Mouse (Mus musculus) liver, embryonic 16.5 days (tissue): ENCODE data around the gene Calm3. TPM values are rescaled to one million over a fixed set of nuclear protein-coding genes. Genes with fewer than 3 reads are reported as not detected.

Experiments used
- ATAC-seq: fragments of 200-750 bp; cut with Nextera tagmentation; 2 replicates; pipeline ENCODE4 v1.8.0; 2017; ENCODE audit warnings: low read depth, mild to moderate bottlenecking, moderate number of reproducible peaks, moderate library complexity
- H3K27ac ChIP-seq: fragments of 300-500 bp; sonication (generic); 2 replicates; pipeline ENCODE4 v1.5.1; 2014; ENCODE audit warnings: mild to moderate bottlenecking, low read length
- H3K27me3 ChIP-seq: fragments of 300-500 bp; sonication (generic); 2 replicates; pipeline ENCODE4 v1.6.1; 2014; ENCODE audit warnings: low read depth, low read length, mixed read lengths; ENCODE audit not compliant: control insufficient read depth, insufficient read depth
- H3K36me3 ChIP-seq: fragments of 300-500 bp; sonication (generic); 2 replicates; pipeline ENCODE4 v1.6.1; 2014; ENCODE audit warnings: mild to moderate bottlenecking; ENCODE audit not compliant: control insufficient read depth, insufficient read depth
- H3K4me1 ChIP-seq: fragments of 300-500 bp; sonication (generic); 2 replicates; pipeline ENCODE4 v1.6.1; 2014; ENCODE audit warnings: low read depth, low read length, mixed read lengths; ENCODE audit not compliant: control insufficient read depth
- H3K4me2 ChIP-seq: fragments of 300-500 bp; sonication (generic); 2 replicates; pipeline ENCODE4 v1.6.1; 2014; ENCODE audit warnings: low read depth, low read length, mixed read lengths
- H3K4me3 ChIP-seq: fragments of 300-500 bp; sonication (generic); 2 replicates; pipeline ENCODE4 v1.5.1; 2014; ENCODE audit warnings: low read depth, mild to moderate bottlenecking, low read length
- H3K9ac ChIP-seq: fragments of 300-500 bp; sonication (generic); 2 replicates; pipeline ENCODE4 v1.6.1; 2014; ENCODE audit warnings: low read depth, low read length
- H3K9me3 ChIP-seq: fragments of 300-500 bp; sonication (generic); replicated peaks from 2 replicates; pipeline ENCODE4 v1.6.1; 2016; ENCODE audit warnings: low read length; ENCODE audit not compliant: control insufficient read depth
- WGBS: fragments of 180-500 bp; shearing (Covaris S2); extraction: QIAGEN DNeasy Blood & Tissue Kit; methylation state at CpG from one replicate; pipeline ENCODE4 v1.1.7; 2014; ENCODE audit not compliant: insufficient replicate concordance; 5-methylcytosine and 5-hydroxymethylcytosine counted together
- polyA plus RNA-seq: library from polyadenylated mRNA; unstranded; fragments of >200 nt; fragmentation: Nextera tagmentation; extraction: Ambion mirVana; gene quantifications from 2 replicates; pipeline ENCODE4 v1.2.1, GENCODE M21; 2015

The Calm3 gene
- polyA plus RNA-seq, 1 experiment from 2014 or later, result 86.6 TPM

DNA sequence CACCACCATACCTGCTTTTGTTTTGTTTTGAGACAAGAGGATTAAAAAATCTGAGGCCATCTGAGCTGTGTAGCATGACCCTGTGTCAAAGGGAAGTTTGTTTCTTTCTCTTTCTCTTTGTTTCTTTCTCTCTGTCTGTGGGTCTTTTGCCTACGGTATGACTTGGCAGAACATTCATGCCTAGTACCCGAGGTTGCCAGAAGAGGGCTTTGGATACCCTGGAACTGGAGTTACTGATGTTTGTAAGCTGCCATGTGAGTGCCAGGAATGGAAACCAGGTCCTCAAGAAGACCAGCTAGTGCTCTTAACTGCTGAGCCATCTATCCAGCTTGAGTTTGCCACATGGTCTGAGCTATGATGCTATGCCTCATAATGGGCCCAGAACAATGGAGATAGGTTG, 4.4 kb upstream of the Calm3 start:
- Histone ChIP-seq H3K36me3 (no peaks in the 10 kb centered on the region), H3K4me2 (no peak overlapping the region), H3K27me3 (no peaks in the 10 kb centered on the region), H3K4me1 (peaks cover 5% of the 10 kb centered on the region), H3K27ac (no peak overlapping the region), H3K4me3 (no peak overlapping the region), H3K9me3 (0 out of 2 replicates have a peak, but pooled peaks cover 2% of the 10 kb centered on the region), H3K9ac (no peak overlapping the region)
- 24% methylated on average over 2 of the region's 2 CpGs for WGBS
- no peak for ATAC-seq

DNA sequence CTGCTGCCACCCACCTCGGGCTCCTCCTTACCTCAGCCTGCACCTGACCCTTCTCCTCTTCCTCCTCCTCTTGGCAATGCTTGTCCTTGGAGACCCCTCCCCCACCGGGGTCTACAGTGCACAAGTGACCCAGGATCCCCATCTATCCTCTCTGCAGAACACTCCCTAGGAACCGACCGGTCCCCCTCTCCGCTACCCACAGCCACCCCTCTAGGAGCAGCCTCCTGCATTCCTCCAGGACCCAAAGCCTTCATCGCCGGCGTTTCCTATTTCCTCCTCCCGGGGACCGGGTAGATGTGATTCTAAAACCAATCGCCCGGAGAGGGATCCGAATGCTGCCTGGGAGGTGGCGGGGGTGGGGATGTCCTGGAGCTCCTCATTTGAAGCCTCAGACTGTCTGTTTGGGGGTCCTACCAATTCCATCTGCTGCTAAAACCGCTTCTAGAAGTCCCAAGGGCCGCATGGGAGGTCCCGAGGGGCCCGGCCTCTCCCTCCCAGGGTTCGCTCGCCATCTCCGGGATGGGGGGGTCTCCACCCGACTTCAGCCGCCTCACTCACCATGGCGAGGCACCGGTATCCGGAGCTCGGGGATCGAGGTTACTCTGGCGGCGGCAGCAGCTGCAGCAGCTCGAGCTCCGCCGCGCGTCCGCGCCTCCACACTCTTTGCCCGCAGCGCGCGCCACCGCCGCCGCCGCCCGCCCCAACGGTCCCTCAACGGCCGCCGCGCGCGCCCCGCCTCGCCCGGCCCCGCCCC, 454 bp downstream of the Calm3 start:
- H3K4me1 ChIP-seq, result peaks cover 45% of the 10 kb centered on the region
- no peak for ATAC-seq
- peak overlapping the region; percentile 88 for H3K4me2 ChIP-seq
- under 1% methylated on average over 41 of the region's 57 CpGs for WGBS
- no peaks in the 10 kb centered on the region for H3K27me3 ChIP-seq
- H3K4me3 ChIP-seq, result peak overlapping the region; percentile 85
- H3K36me3 ChIP-seq, result peaks cover 7% of the 10 kb centered on the region; the same call in 1 of the 2 replicates
- peak overlapping the region; percentile 99 for H3K9ac ChIP-seq
- H3K9me3 ChIP-seq, result 0 out of 2 replicates have a peak, but pooled peaks cover 2% of the 10 kb centered on the region
- H3K27ac ChIP-seq, result peak overlapping the region; percentile 94

DNA sequence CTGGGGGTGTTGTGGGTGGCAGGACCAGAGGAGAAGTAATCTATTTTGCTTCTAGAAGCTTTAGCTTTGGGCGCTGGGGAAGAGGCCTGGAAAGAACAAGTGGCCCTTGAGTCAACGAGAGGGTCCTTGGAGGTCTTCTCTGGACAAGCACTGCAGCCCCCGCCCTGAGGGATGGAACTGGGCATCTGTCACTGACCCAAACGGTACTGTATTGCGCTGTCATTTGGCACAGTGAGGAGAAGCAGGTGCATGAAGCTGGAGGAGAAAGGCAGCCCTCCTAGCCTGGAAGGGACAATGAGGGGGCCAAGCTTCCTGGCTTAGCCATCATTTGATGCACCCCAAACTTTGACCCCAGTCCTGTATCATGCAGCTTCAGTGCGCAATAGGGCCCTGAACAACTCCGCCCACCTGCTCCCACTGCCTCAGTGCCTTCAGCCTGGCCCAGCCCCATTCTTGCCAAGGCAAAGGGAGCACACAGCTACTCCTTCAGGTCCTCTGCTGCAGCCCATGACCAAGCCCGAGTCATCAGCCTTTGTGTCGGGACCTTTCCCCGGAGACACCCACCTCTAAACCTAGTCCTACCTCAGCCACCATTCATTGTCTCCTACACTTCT, 1.4 kb downstream of the Calm3 start:
- peak overlapping the region; percentile 94 for H3K27ac ChIP-seq
- peak overlapping the region; percentile 99 for H3K9ac ChIP-seq
- no peak for ATAC-seq
- 0 out of 2 replicates have a peak, but pooled peaks cover 2% of the 10 kb centered on the region for H3K9me3 ChIP-seq
- H3K4me1 ChIP-seq, result peaks cover 45% of the 10 kb centered on the region
- H3K4me3 ChIP-seq, result peak overlapping the region; percentile 85
- 32% methylated on average over 10 of the region's 10 CpGs for WGBS
- peak overlapping the region; percentile 88 for H3K4me2 ChIP-seq
- H3K36me3 ChIP-seq, result peaks cover 16% of the 10 kb centered on the region
- no peaks in the 10 kb centered on the region for H3K27me3 ChIP-seq

DNA sequence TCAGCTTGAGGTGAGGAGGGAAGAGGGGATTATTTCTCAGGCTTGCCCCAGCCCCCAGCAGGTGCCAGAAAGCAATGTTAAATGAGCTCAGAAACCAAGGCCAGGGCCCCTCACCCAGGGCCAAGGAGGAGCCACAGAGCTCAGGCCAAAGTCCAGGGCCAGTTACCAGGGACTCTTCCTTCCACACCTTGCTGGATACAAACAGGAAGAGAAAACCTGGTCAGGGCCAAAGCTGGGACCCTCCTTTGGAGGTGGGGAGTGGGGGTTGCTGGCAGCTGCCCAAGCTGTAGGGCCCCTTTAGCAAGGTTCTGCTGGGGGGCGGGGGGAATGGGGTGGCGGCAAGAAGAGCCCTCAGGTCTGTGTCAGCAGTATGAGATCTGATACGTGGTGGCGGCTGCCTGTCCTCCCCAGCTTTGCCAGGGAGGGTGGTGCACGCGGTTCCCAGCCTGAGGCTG, 2.0 kb downstream of the Calm3 start:
- H3K9me3 ChIP-seq, result 0 out of 2 replicates have a peak, but pooled peaks cover 2% of the 10 kb centered on the region
- H3K4me3 ChIP-seq, result peak overlapping the region; percentile 85
- H3K9ac ChIP-seq, result peak overlapping the region; percentile 99
- no peak for ATAC-seq
- H3K36me3 ChIP-seq, result peaks cover 21% of the 10 kb centered on the region
- 15% methylated on average over 6 of the region's 6 CpGs for WGBS
- H3K4me1 ChIP-seq, result peaks cover 45% of the 10 kb centered on the region
- no peak overlapping the region for H3K27ac ChIP-seq
- H3K27me3 ChIP-seq, result no peaks in the 10 kb centered on the region
- peak overlapping the region; percentile 88 for H3K4me2 ChIP-seq

DNA sequence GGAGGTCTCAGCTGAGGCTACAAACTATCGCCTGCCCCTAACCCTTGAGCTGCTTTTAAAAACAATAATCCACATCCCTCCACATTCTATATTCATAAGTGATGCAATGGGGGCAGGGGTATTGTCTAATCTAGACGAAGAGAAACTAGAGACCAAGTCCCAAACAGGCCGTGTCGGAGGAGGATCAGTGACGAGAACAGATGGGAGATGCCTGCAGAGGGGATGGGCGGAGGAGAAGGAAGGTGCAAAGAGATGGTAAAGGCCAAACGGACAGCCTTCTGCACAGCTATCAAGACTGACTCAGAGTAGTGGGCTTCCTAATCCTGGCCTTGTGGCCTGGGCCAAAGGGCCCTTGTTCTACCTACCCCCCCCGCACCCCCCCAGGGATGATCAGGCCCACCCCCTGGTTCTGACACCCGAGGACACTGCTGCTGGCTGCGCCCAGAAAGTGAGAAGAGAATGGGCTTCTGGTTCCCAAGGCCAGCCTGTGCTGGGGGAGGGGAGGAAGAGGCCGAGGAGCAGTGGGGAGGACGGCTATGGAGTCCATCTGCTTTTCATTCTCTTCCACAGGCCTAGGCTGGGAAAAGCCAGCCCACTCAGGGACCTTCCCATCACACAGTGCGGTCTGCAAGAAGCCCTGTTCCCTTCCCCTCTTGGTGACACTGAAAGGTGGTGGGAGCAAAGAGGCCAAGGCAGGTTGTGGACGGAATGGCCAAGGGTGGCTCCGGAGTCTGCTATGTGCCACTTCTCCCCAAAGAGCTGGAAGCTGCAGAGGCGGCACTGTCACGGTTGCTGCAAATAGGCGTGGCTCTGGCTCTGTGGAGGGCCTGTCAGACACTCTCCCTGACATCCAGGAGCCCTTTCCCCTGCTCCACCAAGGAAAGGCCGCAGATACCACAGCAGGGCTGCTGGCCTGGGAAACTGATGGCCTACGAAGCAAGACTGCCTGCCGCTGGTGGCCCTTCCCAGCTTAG, 2.8 kb downstream of the Calm3 start:
- Histone ChIP-seq H3K4me2 (peak overlapping the region; percentile 88), H3K9me3 (0 out of 2 replicates have a peak, but pooled peaks cover 2% of the 10 kb centered on the region), H3K27ac (no peak overlapping the region), H3K4me3 (no peak overlapping the region), H3K27me3 (no peaks in the 10 kb centered on the region), H3K36me3 (peaks cover 28% of the 10 kb centered on the region), H3K9ac (no peak overlapping the region), H3K4me1 (peaks cover 45% of the 10 kb centered on the region)
- 70% methylated on average over 21 of the region's 21 CpGs for WGBS
- no peak for ATAC-seq

DNA sequence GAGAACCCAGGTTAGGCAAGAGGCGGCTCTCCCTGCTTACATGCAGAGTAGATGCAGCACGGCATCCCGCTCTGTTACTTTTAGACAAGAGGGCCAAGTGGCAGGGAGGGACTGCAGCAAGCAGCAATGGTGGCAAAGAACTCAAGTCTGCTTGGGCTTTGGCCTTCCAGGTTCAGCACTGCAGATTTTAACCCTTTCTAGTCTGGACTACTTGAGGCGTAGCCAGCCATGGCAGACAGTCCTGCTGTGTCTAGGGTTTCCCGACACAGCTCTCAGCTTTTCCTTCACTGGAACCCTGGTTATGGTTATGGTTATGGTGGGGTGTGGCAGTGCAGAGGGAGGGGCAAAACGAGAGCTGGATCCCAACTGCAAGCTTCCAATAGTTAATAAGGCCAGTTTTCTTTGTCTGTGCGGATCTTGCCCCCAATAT, 3.7 kb downstream of the Calm3 start:
- Histone ChIP-seq H3K36me3 (peaks cover 36% of the 10 kb centered on the region), H3K4me2 (no peak overlapping the region), H3K4me3 (no peak overlapping the region), H3K9ac (no peak overlapping the region), H3K27me3 (no peaks in the 10 kb centered on the region), H3K27ac (no peak overlapping the region), H3K9me3 (0 out of 2 replicates have a peak, but pooled peaks cover 2% of the 10 kb centered on the region), H3K4me1 (peaks cover 45% of the 10 kb centered on the region)
- WGBS, result 79% methylated on average over 7 of the region's 7 CpGs
- ATAC-seq, result no peak

DNA sequence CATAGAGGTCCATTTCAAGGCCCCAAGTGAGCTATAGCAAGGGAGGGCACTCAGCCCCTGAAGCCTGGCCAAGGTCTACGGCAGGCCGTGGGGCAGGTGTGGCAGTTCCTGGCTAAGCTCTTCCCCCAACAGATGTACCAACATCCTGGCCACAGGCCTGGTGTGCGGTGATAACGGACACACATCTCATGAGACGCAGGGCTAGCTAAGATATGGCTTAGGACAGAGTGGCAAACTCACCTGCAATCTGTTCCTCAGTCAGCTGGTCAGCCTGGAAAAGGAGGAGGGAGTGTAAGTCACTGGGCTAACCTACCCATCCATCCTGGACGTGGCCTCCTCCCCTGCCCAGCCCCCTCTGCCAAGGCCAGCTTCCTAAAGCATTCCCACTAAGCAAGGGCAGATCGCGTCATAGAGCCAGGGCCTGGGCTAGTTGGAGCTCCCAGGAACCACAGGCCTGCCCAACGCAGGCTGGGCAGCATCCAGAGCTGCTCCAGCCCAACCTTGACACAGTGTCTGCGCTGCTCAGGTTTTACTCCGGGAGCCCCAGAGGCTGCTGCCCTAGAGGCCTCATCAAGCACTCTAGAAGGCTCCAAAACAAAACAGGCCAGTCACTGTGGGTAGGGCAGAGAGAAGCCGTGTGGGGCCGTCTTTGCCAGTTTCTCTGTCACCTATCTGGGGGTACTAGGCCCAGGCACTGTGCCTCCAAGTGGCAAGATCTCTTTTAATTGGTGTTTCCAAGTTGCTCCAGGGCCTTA, 4.3 kb downstream of the Calm3 start:
- H3K4me2 ChIP-seq, result no peak overlapping the region
- WGBS, result 50% methylated on average over 13 of the region's 13 CpGs
- no peak overlapping the region for H3K27ac ChIP-seq
- H3K9ac ChIP-seq, result no peak overlapping the region
- H3K9me3 ChIP-seq, result no peaks in the 10 kb centered on the region
- H3K36me3 ChIP-seq, result peaks cover 42% of the 10 kb centered on the region
- ATAC-seq, result no peak
- H3K27me3 ChIP-seq, result no peaks in the 10 kb centered on the region
- H3K4me1 ChIP-seq, result peaks cover 41% of the 10 kb centered on the region
- no peak overlapping the region for H3K4me3 ChIP-seq

DNA sequence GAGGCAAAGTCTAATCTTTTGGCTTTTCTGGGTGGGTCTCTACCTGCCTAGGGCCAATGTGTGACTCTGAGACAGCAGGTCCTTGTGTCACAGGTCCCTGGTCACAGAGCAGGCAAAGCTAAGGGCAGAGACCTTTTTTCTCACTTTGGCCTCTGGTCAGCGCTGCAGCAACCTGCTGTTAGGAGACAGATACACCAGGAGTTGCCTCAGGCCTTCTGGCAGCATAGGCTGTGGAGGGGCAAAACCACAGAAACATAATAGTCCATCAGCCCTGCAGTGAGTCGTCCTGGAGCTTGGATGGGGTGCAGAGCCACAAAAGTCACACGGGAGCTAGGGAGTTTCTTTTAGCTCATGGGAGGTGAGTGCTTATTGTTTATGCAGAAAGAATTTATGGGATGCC, 5.2 kb downstream of the Calm3 start:
- Histone ChIP-seq H3K9ac (no peak overlapping the region), H3K9me3 (no peaks in the 10 kb centered on the region), H3K27me3 (no peaks in the 10 kb centered on the region), H3K27ac (no peak overlapping the region), H3K4me2 (no peak overlapping the region), H3K36me3 (peaks cover 44% of the 10 kb centered on the region), H3K4me3 (no peak overlapping the region), H3K4me1 (peaks cover 39% of the 10 kb centered on the region)
- no peak for ATAC-seq
- WGBS, result 81% methylated on average over 3 of the region's 3 CpGs
